Mouse (Mus musculus): Measurements from ENCODE around the gene Mapk11.

GRCm38 (mm10) chr15:89136461-89137155 is 12.8 kb downstream of the Mapk11 start:
- no peak for TF ChIP-seq CTCF (IDR thresholded peaks at IDR 0.05; ENCODE audit: borderline replicate concordance, insufficient read depth, low read length)
- no peak for TF ChIP-seq POLR2A (IDR thresholded peaks at IDR 0.05; ENCODE audit: low read depth, low read length)
